Comparison of ENCODE assay signal across 8 mouse cellular contexts in the genomic region with DNA sequence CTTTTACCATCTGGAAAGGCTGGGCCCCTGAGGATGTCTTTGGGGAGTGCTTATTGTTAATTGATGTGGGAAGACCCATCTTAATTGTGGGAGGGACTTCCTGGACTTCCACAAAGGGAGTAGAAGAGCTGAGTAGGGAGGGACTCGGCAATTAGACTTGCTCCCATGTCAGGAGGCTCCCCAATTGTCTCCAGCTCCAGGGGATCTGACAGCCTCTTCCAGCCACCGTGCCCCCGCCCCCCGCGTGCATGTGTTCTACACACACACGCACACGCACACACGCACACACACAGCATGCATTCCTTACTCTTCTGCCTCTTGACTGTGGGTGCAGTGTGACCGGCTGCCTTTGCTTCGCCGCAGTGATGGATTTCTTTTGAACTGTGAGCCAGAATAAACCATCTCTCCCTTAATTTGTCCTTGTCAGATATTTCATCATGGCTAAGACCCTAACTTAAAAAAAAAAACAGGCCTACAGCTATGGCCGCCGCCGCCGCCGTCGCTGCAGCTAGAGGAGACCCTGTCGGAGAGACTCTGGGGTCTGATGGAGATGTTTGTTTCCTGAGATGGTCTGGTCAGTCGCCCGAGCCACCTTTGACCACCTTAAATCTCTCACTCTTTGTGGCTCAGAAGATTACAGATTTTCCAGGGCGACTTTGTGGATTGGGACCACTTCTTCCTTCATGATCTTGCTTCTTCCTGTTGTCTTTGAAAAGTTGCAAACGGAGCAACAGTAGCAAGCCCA. TPM values are rescaled to one million over a fixed set of nuclear protein-coding genes. Genes with fewer than 3 reads are reported as not detected.
DNase-seq lines count a peak whose midpoint lies in the region; ATAC-seq and TF ChIP-seq lines count a peak whose summit lies in the region.

No protein-coding gene starts in this region.

- H3K79me2 ChIP-seq in liver, adult 2 months (ENCODE audit: control insufficient read depth, insufficient read depth, low read length) = no peaks in the 10 kb centered on the region

- H3K4me2 ChIP-seq in lung, embryonic 14.5 days = peak overlapping the region; percentile 68
- H3K4me2 ChIP-seq in embryonic facial prominence, embryonic 12.5 days (replicated peaks) = peak overlapping the region; percentile 67
- peak overlapping the region; percentile 54 for H3K4me2 ChIP-seq in neural tube, embryonic 14.5 days (ENCODE audit: low read depth, low read length)

- peaks cover 7% of the 10 kb centered on the region; the same call in 1 of the 2 replicates for H3K4me1 ChIP-seq in lung, embryonic 14.5 days (ENCODE audit: insufficient read depth)
- H3K4me1 ChIP-seq in embryonic facial prominence, embryonic 12.5 days = no peaks in the 10 kb centered on the region
- H3K4me1 ChIP-seq in liver, adult 2 months (ENCODE audit: control insufficient read depth, insufficient read depth, low read length) = peaks cover 3% of the 10 kb centered on the region; the same call in 1 of the 2 replicates
- H3K4me1 ChIP-seq in neural tube, embryonic 14.5 days (ENCODE audit: control insufficient read depth, insufficient read depth, low read length) = peaks cover 8% of the 10 kb centered on the region; the same call in 1 of the 2 replicates

- peak overlapping the region; percentile 56 for H3K9ac ChIP-seq in lung, embryonic 14.5 days
- peak overlapping the region; percentile 44; the same call in 1 of the 2 replicates for H3K9ac ChIP-seq in embryonic facial prominence, embryonic 12.5 days
- peak overlapping the region; percentile 69 for H3K9ac ChIP-seq in liver, adult 2 months (ENCODE audit: low read depth, low read length)
- H3K9ac ChIP-seq in neural tube, embryonic 14.5 days (replicated peaks; ENCODE audit: low read depth, low read length) = peak overlapping the region; percentile 47; the same call in 1 of the 2 replicates

- no peaks in the 10 kb centered on the region for H3K9me3 ChIP-seq in lung, embryonic 14.5 days (ENCODE audit: low read depth, low read length)
- H3K9me3 ChIP-seq in embryonic facial prominence, embryonic 12.5 days = no peaks in the 10 kb centered on the region
- H3K9me3 ChIP-seq in neural tube, embryonic 14.5 days (ENCODE audit: control insufficient read depth, low read length) = no peaks in the 10 kb centered on the region

- intact Hi-C loops in heart, postnatal 36 days (cut with DNase I) = loop anchor here (2.0 to 5.0 kb wide), 2 partner anchors 16 to 211 kb away; a partner anchor contains a TSS

- H3K27ac ChIP-seq in lung, embryonic 14.5 days (ENCODE audit: low read depth) = peak overlapping the region; percentile 36; the same call in 1 of the 2 replicates
- no peak overlapping the region for H3K27ac ChIP-seq in embryonic facial prominence, embryonic 12.5 days
- H3K27ac ChIP-seq in liver, adult 2 months (replicated peaks; ENCODE audit: insufficient read depth, low read depth, low read length) = no peak overlapping the region; the same call in 1 of the 2 replicates
- H3K27ac ChIP-seq in neural tube, embryonic 14.5 days (ENCODE audit: low read depth, low read length) = peak overlapping the region; percentile 39; the same call in 1 of the 2 replicates

- DNase-seq in lung, embryonic 14.5 days = peak; percentile 59
- DNase-seq in lung, adult 18-20 months = no peak
- peak; percentile 44 to 55 for DNase-seq in heart, postnatal 36 days
- DNase-seq in liver, adult 2 months (ENCODE audit: extremely low read depth, low read depth, low spot score) = no peak
- DNase-seq in urinary bladder, adult 18-20 months (ENCODE audit: low spot score in 2 of 2) = no peak
- DNase-seq in natural killer cell, adult 2 months (ENCODE audit: low spot score in 2 of 2) = no peak

- TF ChIP-seq CTCF in lung, embryonic 14.5 days (IDR thresholded peaks at IDR 0.05; ENCODE audit: low read depth) = no peak
- TF ChIP-seq CTCF in liver, adult 2 months (IDR thresholded peaks at IDR 0.05; ENCODE audit: low read depth, low read length) = no peak

- ATAC-seq in lung, embryonic 14.5 days (ENCODE audit: insufficient read depth) = peak; percentile 62
- peak; percentile 43; the same call in 1 of the 2 replicates for ATAC-seq in embryonic facial prominence, embryonic 12.5 days (ENCODE audit: insufficient number of reproducible peaks, insufficient read depth, low FRiP score, low TSS enrichment)
- ATAC-seq in neural tube, embryonic 14.5 days (ENCODE audit: low read depth) = peak; percentile 70

- TF ChIP-seq POLR2A in liver, adult 2 months (IDR thresholded peaks at IDR 0.05; ENCODE audit: extremely low read depth, insufficient read depth, low read length) = no peak

- no peaks in the 10 kb centered on the region for H3K36me3 ChIP-seq in lung, embryonic 14.5 days (ENCODE audit: insufficient read depth)
- H3K36me3 ChIP-seq in embryonic facial prominence, embryonic 12.5 days = no peaks in the 10 kb centered on the region
- H3K36me3 ChIP-seq in liver, adult 2 months (ENCODE audit: control insufficient read depth, insufficient read depth, low read length) = no peaks in the 10 kb centered on the region
- H3K36me3 ChIP-seq in neural tube, embryonic 14.5 days (ENCODE audit: control insufficient read depth, insufficient read depth, low read length) = no peaks in the 10 kb centered on the region

- no peaks in the 10 kb centered on the region for H3K27me3 ChIP-seq in lung, embryonic 14.5 days (ENCODE audit: insufficient read depth, low read length)
- no peaks in the 10 kb centered on the region for H3K27me3 ChIP-seq in embryonic facial prominence, embryonic 12.5 days
- H3K27me3 ChIP-seq in liver, adult 2 months (ENCODE audit: control insufficient read depth, insufficient read depth, low read length) = peaks cover 5% of the 10 kb centered on the region; the same call in 1 of the 2 replicates
- no peaks in the 10 kb centered on the region for H3K27me3 ChIP-seq in neural tube, embryonic 14.5 days (ENCODE audit: control insufficient read depth, insufficient read depth, low read length)

- 4% methylated on average over 22 of the region's 22 CpGs for WGBS in lung, embryonic 14.5 days
- WGBS in embryonic facial prominence, embryonic 12.5 days = 5% methylated on average over 22 of the region's 22 CpGs
- WGBS in liver, adult 2 months = 26% methylated on average over 22 of the region's 22 CpGs
- 3% methylated on average over 22 of the region's 22 CpGs for WGBS in neural tube, embryonic 14.5 days

- peak overlapping the region; percentile 34 for H3K4me3 ChIP-seq in lung, embryonic 14.5 days (ENCODE audit: low read depth, low read length)
- peak overlapping the region; percentile 34 for H3K4me3 ChIP-seq in embryonic facial prominence, embryonic 12.5 days
- H3K4me3 ChIP-seq in liver, adult 2 months (ENCODE audit: insufficient read depth, low read depth, low read length) = peak overlapping the region; percentile 68
- peak overlapping the region; percentile 27 for H3K4me3 ChIP-seq in neural tube, embryonic 14.5 days (ENCODE audit: low read depth, low read length)

RNA-seq across cellular contexts. Expression of a gene that starts 15.7 kb away (rescaled TPM):
- polyA plus RNA-seq in lung, embryonic 14.5 days (2014; fragmentation: Nextera tagmentation; extraction: Ambion mirVana) = 81.7 and 87.2 TPM in 2 replicates
- 81.8 and 82.8 TPM in 2 replicates for polyA plus RNA-seq in embryonic facial prominence, embryonic 12.5 days (2016; fragmentation: Nextera tagmentation; extraction: Ambion mirVana)
- 10 to 100 TPM; 79.1 to 83.4 TPM for total RNA-seq in heart, postnatal 36 days (2021)
- total RNA-seq in liver, adult 2 months (2014; rRNA removed) = 50.9 and 55.2 TPM in 2 replicates
- polyA plus RNA-seq in liver, adult 2 months (2012; rRNA removed) = 6.3 and 8.6 TPM in 2 replicates
- 71.2 and 86.2 TPM in 2 replicates for polyA plus RNA-seq in neural tube, embryonic 14.5 days (2014; fragmentation: Nextera tagmentation; extraction: Ambion mirVana)

Comparison
In these comparisons a context has a peak if more than half of its experiments do, and no peak if none do; other contexts are left out.
1. DNase-seq: peak in lung, embryonic 14.5 days (single experiment) and heart, postnatal 36 days (2 of 2); none in lung, adult 18-20 months (0 of 2), liver, adult 2 months (single experiment), urinary bladder, adult 18-20 months (0 of 2) and natural killer cell, adult 2 months (0 of 2).
2. H3K27ac ChIP-seq: peak in lung, embryonic 14.5 days (single experiment) and neural tube, embryonic 14.5 days (single experiment); none in embryonic facial prominence, embryonic 12.5 days (single experiment) and liver, adult 2 months (single experiment).
3. Peak in every context shown above with its lines, with median percentiles within 50 percentile points of each other: ATAC-seq, H3K4me2 ChIP-seq, H3K4me3 ChIP-seq and H3K9ac ChIP-seq.